Mouse (Mus musculus) neutrophil, adult 5-6 weeks (primary cell): ENCODE results near the gene Serf2. TPM values are rescaled to one million over a fixed set of nuclear protein-coding genes. Genes with fewer than 3 reads are reported as not detected.

Source experiments
- ATAC-seq: fragments of 151-379, 151-347 bp; 2 replicates; pipeline ENCODE4 v1.8.0; 2017; ENCODE audit warnings: mild to moderate bottlenecking, moderate TSS enrichment; ENCODE audit not compliant: insufficient number of reproducible peaks, poor library complexity, low FRiP score, severe bottlenecking; ENCODE audit errors: extremely low read depth
- total RNA-seq: library from RNA; stranded (forward); fragments of 200-1000 nt; gene quantifications from 2 replicates; pipeline ENCODE4 v1.2.3, GENCODE M21; 2017

Gene Serf2
- total RNA-seq = 101 and 116 TPM in 2 replicates

GRCm38 (mm10) chr2:121448739-121449535 is at the start of gene Serf2:
Gene Serf2 (plus strand): TSS chr2:121449195.
- peak; percentile 90 for ATAC-seq

GRCm38 (mm10) chr2:121403296-121403695 is 45.7 kb upstream of the Serf2 start:
- no peak for ATAC-seq

- peak; percentile 83 for ATAC-seq
These were observed 40.8 kb upstream of the Serf2 start for GRCm38 (mm10) chr2:121408160-121408559.

- ATAC-seq = no peak
These were observed 36.1 kb upstream of the Serf2 start for GRCm38 (mm10) chr2:121412843-121413386.

GRCm38 (mm10) chr2:121413387-121414042 is 35.5 kb upstream of the Serf2 start, which contains the start of the genes Pdia3 and Catsper2:
Gene Pdia3 (plus strand): TSS chr2:121413775.
Gene Catsper2 (minus strand): TSS chr2:121413792.
- ATAC-seq = peak; percentile 89

- ATAC-seq = peak; percentile 31; the same call in 1 of the 2 replicates
These were observed 34.8 kb upstream of the Serf2 start for GRCm38 (mm10) chr2:121414139-121414685.

GRCm38 (mm10) chr2:121415103-121415502 is 33.9 kb upstream of the Serf2 start:
- ATAC-seq = no peak

- no peak for ATAC-seq
These were observed 33.4 kb upstream of the Serf2 start for GRCm38 (mm10) chr2:121415591-121415990.

- ATAC-seq = no peak
These were observed 32.6 kb upstream of the Serf2 start for GRCm38 (mm10) chr2:121416356-121416755.

GRCm38 (mm10) chr2:121418476-121418875 is 30.5 kb upstream of the Serf2 start:
- no peak for ATAC-seq

GRCm38 (mm10) chr2:121423166-121423565 is 25.8 kb upstream of the Serf2 start:
- no peak for ATAC-seq

GRCm38 (mm10) chr2:121425890-121426289 is 23.1 kb upstream of the Serf2 start:
- no peak for ATAC-seq

GRCm38 (mm10) chr2:121434854-121435253 is 14.1 kb upstream of the Serf2 start:
- ATAC-seq = peak; percentile 70; the same call in 1 of the 2 replicates

GRCm38 (mm10) chr2:121439746-121440145 is 9.2 kb upstream of the Serf2 start:
- no peak for ATAC-seq

GRCm38 (mm10) chr2:121440834-121441605 is 8.0 kb upstream of the Serf2 start:
- no peak for ATAC-seq

- peak; percentile 70 for ATAC-seq
These were observed 7.2 kb upstream of the Serf2 start for GRCm38 (mm10) chr2:121441800-121442199.

- ATAC-seq = peak; percentile 93
These were observed 6.5 kb upstream of the Serf2 start for GRCm38 (mm10) chr2:121442259-121443067.

GRCm38 (mm10) chr2:121443068-121443349 is 6.0 kb upstream of the Serf2 start:
- ATAC-seq = no peak
